Mouse (Mus musculus): ENCODE measurements around the gene Olfml2b. TPM values are rescaled to one million over a fixed set of nuclear protein-coding genes. Genes with fewer than 3 reads are reported as not detected.

Olfml2b gene
- polyA plus RNA-seq, 1 experiment, result 12.8 TPM

- no peak for TF ChIP-seq POLR2A (IDR thresholded peaks at IDR 0.05; ENCODE audit: borderline replicate concordance, control insufficient read depth, low read depth, low read length)
- TF ChIP-seq CTCF (IDR thresholded peaks at IDR 0.05; ENCODE audit: control insufficient read depth, insufficient read depth, low read length), result no peak
- Histone ChIP-seq H3K4me1 (ENCODE audit: control insufficient read depth, insufficient read depth, low read length) (no peaks in the 10 kb centered on the region; the same call in none of the 2 replicates), H3K27ac (ENCODE audit: control insufficient read depth, insufficient read depth, low read depth, low read length, poor library complexity) (peak overlapping the region; percentile 50; the same call in 1 of the 2 replicates), H3K4me3 (replicated peaks; ENCODE audit: control insufficient read depth, low read depth, low read length) (no peak overlapping the region)
- 44% methylated on average over 3 of the region's 3 CpGs for WGBS
Measured at GRCm38 (mm10) chr1:170610695-170611094, 33.6 kb upstream of the Olfml2b start.

- H3K4me1 ChIP-seq (ENCODE audit: control insufficient read depth, insufficient read depth, low read length), result no peaks in the 10 kb centered on the region; the same call in none of the 2 replicates
- 88% methylated on average over 3 of the region's 3 CpGs for WGBS
- H3K4me3 ChIP-seq (replicated peaks; ENCODE audit: control insufficient read depth, low read depth, low read length), result no peak overlapping the region
- TF ChIP-seq CTCF (IDR thresholded peaks at IDR 0.05; ENCODE audit: control insufficient read depth, insufficient read depth, low read length) (no peak), POLR2A (IDR thresholded peaks at IDR 0.05; ENCODE audit: borderline replicate concordance, control insufficient read depth, low read depth, low read length) (no peak)
- no peak overlapping the region for H3K27ac ChIP-seq (ENCODE audit: control insufficient read depth, insufficient read depth, low read depth, low read length, poor library complexity)
Measured at GRCm38 (mm10) chr1:170611631-170612030, 32.7 kb upstream of the Olfml2b start.

- TF ChIP-seq POLR2A (IDR thresholded peaks at IDR 0.05; ENCODE audit: borderline replicate concordance, control insufficient read depth, low read depth, low read length) (no peak), CTCF (IDR thresholded peaks at IDR 0.05; ENCODE audit: control insufficient read depth, insufficient read depth, low read length) (peak; percentile 77)
- Histone ChIP-seq H3K27ac (ENCODE audit: control insufficient read depth, insufficient read depth, low read depth, low read length, poor library complexity) (no peak overlapping the region), H3K4me3 (replicated peaks; ENCODE audit: control insufficient read depth, low read depth, low read length) (no peak overlapping the region), H3K4me1 (ENCODE audit: control insufficient read depth, insufficient read depth, low read length) (no peaks in the 10 kb centered on the region; the same call in none of the 2 replicates)
- 61% methylated on average over 18 of the region's 18 CpGs for WGBS
Measured at GRCm38 (mm10) chr1:170612968-170613872, 31.1 kb upstream of the Olfml2b start.

- 74% methylated on average over 2 of the region's 2 CpGs for WGBS
- Histone ChIP-seq H3K4me1 (ENCODE audit: control insufficient read depth, insufficient read depth, low read length) (no peaks in the 10 kb centered on the region; the same call in 1 of the 2 replicates), H3K27ac (ENCODE audit: control insufficient read depth, insufficient read depth, low read depth, low read length, poor library complexity) (no peak overlapping the region), H3K4me3 (replicated peaks; ENCODE audit: control insufficient read depth, low read depth, low read length) (no peak overlapping the region)
- TF ChIP-seq CTCF (IDR thresholded peaks at IDR 0.05; ENCODE audit: control insufficient read depth, insufficient read depth, low read length) (no peak), POLR2A (IDR thresholded peaks at IDR 0.05; ENCODE audit: borderline replicate concordance, control insufficient read depth, low read depth, low read length) (no peak)
Measured at GRCm38 (mm10) chr1:170619686-170620374, 24.5 kb upstream of the Olfml2b start.

- no peak overlapping the region for H3K4me3 ChIP-seq (replicated peaks; ENCODE audit: control insufficient read depth, low read depth, low read length)
- peak overlapping the region; percentile 65 for H3K27ac ChIP-seq (ENCODE audit: control insufficient read depth, insufficient read depth, low read depth, low read length, poor library complexity)
- WGBS, result 2% methylated on average over 5 of the region's 5 CpGs
- TF ChIP-seq CTCF (IDR thresholded peaks at IDR 0.05; ENCODE audit: control insufficient read depth, insufficient read depth, low read length), result no peak
- TF ChIP-seq POLR2A (IDR thresholded peaks at IDR 0.05; ENCODE audit: borderline replicate concordance, control insufficient read depth, low read depth, low read length), result 0 out of 2 replicates have a peak, but pooled peaks have one; percentile 12
- H3K4me1 ChIP-seq (ENCODE audit: control insufficient read depth, insufficient read depth, low read length), result no peaks in the 10 kb centered on the region; the same call in 1 of the 2 replicates
Measured at GRCm38 (mm10) chr1:170622934-170623333, 21.4 kb upstream of the Olfml2b start.

- H3K4me3 ChIP-seq (replicated peaks; ENCODE audit: control insufficient read depth, low read depth, low read length), result no peak overlapping the region
- TF ChIP-seq CTCF (IDR thresholded peaks at IDR 0.05; ENCODE audit: control insufficient read depth, insufficient read depth, low read length) (no peak), POLR2A (IDR thresholded peaks at IDR 0.05; ENCODE audit: borderline replicate concordance, control insufficient read depth, low read depth, low read length) (no peak)
- H3K27ac ChIP-seq (ENCODE audit: control insufficient read depth, insufficient read depth, low read depth, low read length, poor library complexity), result peak overlapping the region; percentile 65; the same call in 1 of the 2 replicates
- H3K4me1 ChIP-seq (ENCODE audit: control insufficient read depth, insufficient read depth, low read length), result no peaks in the 10 kb centered on the region; the same call in 1 of the 2 replicates
- 83% methylated on average over 1 of the region's 1 CpGs for WGBS
Measured at GRCm38 (mm10) chr1:170623432-170623831, 20.9 kb upstream of the Olfml2b start.

- WGBS, result 70% methylated on average over 4 of the region's 4 CpGs
- Histone ChIP-seq H3K4me1 (ENCODE audit: control insufficient read depth, insufficient read depth, low read length) (no peaks in the 10 kb centered on the region), H3K27ac (ENCODE audit: control insufficient read depth, insufficient read depth, low read depth, low read length, poor library complexity) (no peak overlapping the region), H3K4me3 (replicated peaks; ENCODE audit: control insufficient read depth, low read depth, low read length) (no peak overlapping the region)
- TF ChIP-seq POLR2A (IDR thresholded peaks at IDR 0.05; ENCODE audit: borderline replicate concordance, control insufficient read depth, low read depth, low read length) (no peak), CTCF (IDR thresholded peaks at IDR 0.05; ENCODE audit: control insufficient read depth, insufficient read depth, low read length) (no peak)
Measured at GRCm38 (mm10) chr1:170630489-170630888, 13.8 kb upstream of the Olfml2b start.

GRCm38 (mm10) chr1:170631571-170631970, 12.8 kb upstream of the Olfml2b start:
- Histone ChIP-seq H3K27ac (ENCODE audit: control insufficient read depth, insufficient read depth, low read depth, low read length, poor library complexity) (no peak overlapping the region), H3K4me1 (ENCODE audit: control insufficient read depth, insufficient read depth, low read length) (no peaks in the 10 kb centered on the region), H3K4me3 (replicated peaks; ENCODE audit: control insufficient read depth, low read depth, low read length) (no peak overlapping the region)
- TF ChIP-seq POLR2A (IDR thresholded peaks at IDR 0.05; ENCODE audit: borderline replicate concordance, control insufficient read depth, low read depth, low read length) (no peak), CTCF (IDR thresholded peaks at IDR 0.05; ENCODE audit: control insufficient read depth, insufficient read depth, low read length) (no peak)
- WGBS, result 86% methylated on average over 5 of the region's 5 CpGs
